Mouse (Mus musculus) thymus, adult 2 months (tissue): ENCODE results near the gene Hltf.

Experiments used
- CTCF ChIP-seq: fragments of 200-500 bp; IDR thresholded peaks from 2 replicates; pipeline ENCODE4 v1.5.1; 2012; ENCODE audit warnings: mild to moderate bottlenecking, control low read depth, low read length, moderate library complexity, borderline replicate concordance; ENCODE audit not compliant: control insufficient read depth, poor library complexity, insufficient read depth; ENCODE audit errors: extremely low read depth
- POLR2A ChIP-seq: fragments of 200-500 bp; IDR thresholded peaks from 2 replicates; pipeline ENCODE4 v1.6.1; 2012; ENCODE audit warnings: mild to moderate bottlenecking, low read length, control low read depth, moderate library complexity; ENCODE audit not compliant: control insufficient read depth, poor library complexity, insufficient read depth; ENCODE audit errors: extremely low read depth

DNA sequence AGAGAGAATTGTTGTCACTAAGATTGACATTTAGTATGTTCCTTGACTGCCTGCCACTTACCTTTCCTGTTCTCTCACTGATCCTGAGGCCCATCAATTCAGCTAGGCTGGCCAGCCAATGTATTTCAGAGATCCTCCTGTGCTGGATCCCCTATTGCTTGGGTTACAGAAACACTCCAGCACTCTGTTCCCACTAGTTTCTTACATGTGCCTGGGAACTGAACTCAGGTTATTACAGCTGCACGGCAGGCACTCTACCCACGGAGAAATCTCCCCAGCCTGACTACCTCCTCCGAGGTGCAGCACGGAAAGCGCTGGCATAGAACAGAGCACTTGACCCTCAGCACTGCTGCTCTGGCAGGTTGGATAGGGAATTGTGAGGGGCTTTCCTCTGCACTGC, 90.0 kb downstream of the Hltf start:
- TF ChIP-seq CTCF (no peak), POLR2A (no peak)
